Mouse (Mus musculus) stomach, postnatal 0 days (tissue): ENCODE measurements around the gene Il33.

Experiments
- CTCF ChIP-seq: IDR thresholded peaks from 2 replicates; pipeline ENCODE4 v1.5.1; 2016; ENCODE audit warnings: antibody characterized with exemption, low read depth, mild to moderate bottlenecking, moderate library complexity
- EP300 ChIP-seq: optimal IDR thresholded peaks from 2 replicates; pipeline ENCODE3; 2016; ENCODE audit warnings: antibody characterized with exemption

- TF ChIP-seq CTCF (no peak), EP300 (no peak)
Observed at GRCm38 (mm10) chr19:29893718-29894273, 31.1 kb upstream of the Il33 start.
